Mouse (Mus musculus) forebrain, postnatal 0 days (tissue): Measurements from ENCODE around the gene Gm5926. TPM values are rescaled to one million over a fixed set of nuclear protein-coding genes. Genes with fewer than 3 reads are reported as not detected.
"Not testable (repeated sequence)": the region's sequence is repeated elsewhere in the genome, so short reads cannot be mapped to it uniquely, and the experiment has no call there.

Source experiments
- ATAC-seq: fragments of 200-750 bp; cut with Nextera tagmentation; 2 replicates; pipeline ENCODE4 v1.8.0; 2017; ENCODE audit warnings: mild to moderate bottlenecking, moderate library complexity
- DNase-seq: peaks from one replicate; pipeline ENCODE4 v3.0.0-alpha.2; 2015
- H3K27ac ChIP-seq: fragments of 300-500 bp; sonication (generic); 2 replicates; pipeline ENCODE4 v1.5.1; 2014; ENCODE audit warnings: low read depth, mild to moderate bottlenecking, antibody characterized with exemption, low read length, moderate library complexity, mixed read lengths
- H3K27me3 ChIP-seq: fragments of 300-500 bp; sonication (generic); 2 replicates; pipeline ENCODE4 v1.6.1; 2014; ENCODE audit warnings: mild to moderate bottlenecking, low read length, mixed read lengths; ENCODE audit not compliant: insufficient read depth
- H3K36me3 ChIP-seq: fragments of 300-500 bp; sonication (generic); 2 replicates; pipeline ENCODE4 v1.6.1; 2014; ENCODE audit warnings: mild to moderate bottlenecking, moderate library complexity; ENCODE audit not compliant: insufficient read depth
- H3K4me1 ChIP-seq: fragments of 300-500 bp; sonication (generic); 2 replicates; pipeline ENCODE4 v1.6.1; 2014; ENCODE audit warnings: antibody characterized with exemption; ENCODE audit not compliant: insufficient read depth
- H3K4me2 ChIP-seq: fragments of 300-500 bp; sonication (generic); 2 replicates; pipeline ENCODE4 v1.6.1; 2014; ENCODE audit warnings: low read depth, mild to moderate bottlenecking, moderate library complexity
- H3K4me3 ChIP-seq: fragments of 300-500 bp; sonication (generic); 2 replicates; pipeline ENCODE4 v1.5.1; 2014; ENCODE audit warnings: low read depth, low read length, mixed read lengths
- H3K9ac ChIP-seq: fragments of 300-500 bp; sonication (generic); 2 replicates; pipeline ENCODE4 v1.6.1; 2014; ENCODE audit warnings: mild to moderate bottlenecking
- H3K9me3 ChIP-seq: fragments of 300-500 bp; sonication (generic); 2 replicates; pipeline ENCODE4 v1.6.1; 2016; ENCODE audit warnings: low read length
- WGBS: fragments of 180-500 bp; shearing (Covaris S2); extraction: QIAGEN DNeasy Blood & Tissue Kit; methylation state at CpG from one replicate; pipeline ENCODE4 v1.1.7; 2014; 5-methylcytosine and 5-hydroxymethylcytosine counted together
- polyA plus RNA-seq: library from polyadenylated mRNA; unstranded; fragments of >200 nt; fragmentation: Nextera tagmentation; extraction: Ambion mirVana; gene quantifications from 2 replicates; pipeline ENCODE4 v1.2.1, GENCODE M21; 2015
- total RNA-seq: library from RNA; depleted of rRNA; stranded (reverse); fragments of >200 nt; gene quantifications from 2 replicates; pipeline ENCODE4 v1.2.3, GENCODE M21; 2014; rRNA removed

Gm5926 gene
- total RNA-seq = not detected in 2 replicates
- polyA plus RNA-seq = not detected in 2 replicates

- not testable (repeated sequence) for H3K9ac ChIP-seq, H3K27ac ChIP-seq, DNase-seq, H3K36me3 ChIP-seq, ATAC-seq, H3K4me1 ChIP-seq, H3K9me3 ChIP-seq, H3K4me2 ChIP-seq, H3K27me3 ChIP-seq, H3K4me3 ChIP-seq
- WGBS = no CpG with 5 or more reads among the region's 1 CpGs
These were observed at the start of gene Gm5926 for GRCm38 (mm10) chrX:32650416-32650815. Gm5926 (plus strand) TSS chrX:32650716.

DNA sequence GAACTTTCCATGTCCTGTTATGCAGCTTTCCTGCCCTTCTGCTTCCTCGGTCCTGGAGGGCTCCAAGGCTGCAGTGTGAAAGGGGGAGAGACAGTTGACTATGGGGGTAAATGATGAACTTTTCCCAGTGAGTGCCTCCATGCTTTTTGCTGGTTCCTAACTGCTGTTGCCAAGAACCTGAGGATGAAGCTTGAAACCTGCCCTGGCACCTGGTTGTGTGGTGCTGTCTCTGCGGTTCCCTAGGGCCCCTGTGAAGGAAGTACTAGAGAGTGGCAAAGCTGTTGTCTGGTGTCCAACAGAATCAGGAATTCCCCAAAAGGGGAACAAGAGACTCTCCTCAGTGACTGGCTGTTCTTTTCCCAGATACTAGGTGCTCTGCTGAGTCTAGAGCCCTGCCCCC, 49.5 kb upstream of the Gm5926 start:
- WGBS = 93% methylated on average over 1 of the region's 2 CpGs
- DNase-seq, H3K4me1 ChIP-seq, H3K4me3 ChIP-seq, ATAC-seq, H3K27me3 ChIP-seq, H3K4me2 ChIP-seq, H3K9ac ChIP-seq, H3K36me3 ChIP-seq, H3K9me3 ChIP-seq, H3K27ac ChIP-seq: not testable (repeated sequence)

DNA sequence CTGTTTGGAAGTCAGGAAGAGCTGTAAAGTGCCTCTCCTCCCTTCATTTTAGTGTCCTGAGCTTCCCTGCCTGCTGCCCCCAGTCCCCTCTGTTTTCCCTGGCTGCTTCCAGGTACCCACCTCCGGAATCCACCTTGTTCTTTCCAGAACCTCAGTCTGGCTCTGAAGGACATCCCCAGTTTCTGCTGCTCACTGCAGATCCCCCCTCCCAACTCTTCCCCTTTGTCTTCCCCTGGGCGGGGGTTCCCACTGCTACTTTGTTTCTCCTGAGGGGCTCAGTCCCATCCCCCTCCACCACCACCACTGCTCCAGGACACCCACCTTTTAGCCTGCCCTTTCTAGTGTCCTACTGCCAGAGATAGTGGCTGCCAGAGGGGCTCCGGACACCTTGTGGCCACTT, 49.1 kb upstream of the Gm5926 start:
- H3K4me1 ChIP-seq, ATAC-seq, H3K9me3 ChIP-seq, H3K4me2 ChIP-seq, DNase-seq, H3K27me3 ChIP-seq, H3K36me3 ChIP-seq, H3K4me3 ChIP-seq, H3K27ac ChIP-seq, H3K9ac ChIP-seq: not testable (repeated sequence)
- 86% methylated on average over 3 of the region's 3 CpGs for WGBS

Other genes starting within 250 kb of the Gm5926 start
- gene Btbd35f1, start 90.7 kb upstream of the Gm5926 start, total RNA-seq = not detected in 2 replicates
- not detected in 2 replicates for gene Btbd35f1, start 90.7 kb upstream of the Gm5926 start, polyA plus RNA-seq
- not detected in 2 replicates for gene Btbd35f21, start 75.4 kb downstream of the Gm5926 start, total RNA-seq
- gene Btbd35f21, start 75.4 kb downstream of the Gm5926 start, polyA plus RNA-seq = not detected in 2 replicates
- gene Btbd35f30, start 243.9 kb downstream of the Gm5926 start, total RNA-seq = not detected in 2 replicates
- not detected in 2 replicates for gene Btbd35f30, start 243.9 kb downstream of the Gm5926 start, polyA plus RNA-seq